Mouse (Mus musculus) forebrain, embryonic 10.5 days (tissue): Measurements from ENCODE around the gene Cnot8. TPM values are rescaled to one million over a fixed set of nuclear protein-coding genes. Genes with fewer than 3 reads are reported as not detected.
A peak's percentile ranks its signal among the peaks of the same experiment; 100 is the strongest.
"Not testable (repeated sequence)": the region's sequence is repeated elsewhere in the genome, so short reads cannot be mapped to it uniquely, and the experiment has no call there.

ENCODE experiments used
- DNase-seq: peaks from one replicate; pipeline ENCODE4 v3.0.0-alpha.2; 2017; ENCODE audit warnings: low spot score; ENCODE audit errors: extremely low spot score
- H3K27ac ChIP-seq: fragments of 300-500 bp; sonication (generic); 2 replicates; pipeline ENCODE4 v1.5.1; 2016; ENCODE audit warnings: mild to moderate bottlenecking
- H3K27me3 ChIP-seq: fragments of 300-500 bp; sonication (generic); 2 replicates; pipeline ENCODE4 v1.6.1; 2016; ENCODE audit warnings: mild to moderate bottlenecking; ENCODE audit not compliant: poor library complexity, severe bottlenecking
- H3K36me3 ChIP-seq: fragments of 300-500 bp; sonication (generic); replicated peaks from 2 replicates; pipeline ENCODE4 v1.6.1; 2016; ENCODE audit warnings: mild to moderate bottlenecking, moderate library complexity
- H3K4me1 ChIP-seq: fragments of 300-500 bp; sonication (generic); 2 replicates; pipeline ENCODE4 v1.6.1; 2016
- H3K4me3 ChIP-seq: fragments of 300-500 bp; sonication (generic); 2 replicates; pipeline ENCODE4 v1.5.1; 2016; ENCODE audit warnings: mild to moderate bottlenecking, moderate library complexity
- H3K9me3 ChIP-seq: fragments of 300-500 bp; sonication (generic); 2 replicates; pipeline ENCODE4 v1.6.1; 2016; ENCODE audit warnings: mild to moderate bottlenecking, moderate library complexity
- WGBS: fragments of 180-500 bp; shearing (Covaris S2); methylation state at CpG from one replicate; pipeline ENCODE4 v1.1.7; 2016; 5-methylcytosine and 5-hydroxymethylcytosine counted together
- polyA plus RNA-seq: library from polyadenylated mRNA; unstranded; fragments of >200 nt; fragmentation: Nextera tagmentation; extraction: Ambion mirVana; gene quantifications from 2 replicates; pipeline ENCODE4 v1.2.1, GENCODE M21; 2016

Cnot8 gene
- polyA plus RNA-seq, 1 experiment from 2014 or later = 90.9 TPM

- no peak overlapping the region for H3K27ac ChIP-seq
- no peak overlapping the region for H3K4me3 ChIP-seq
- WGBS = 90% methylated on average over 5 of the region's 5 CpGs
These were observed 7.8 kb upstream of the Cnot8 start for GRCm38 (mm10) chr11:58096160-58096559.

GRCm38 (mm10) chr11:58096821-58097620, 6.9 kb upstream of the Cnot8 start:
- 54% methylated on average over 20 of the region's 20 CpGs for WGBS
- H3K27ac ChIP-seq = no peak overlapping the region
- H3K36me3 ChIP-seq = no peaks in the 10 kb centered on the region
- H3K4me3 ChIP-seq = peak overlapping the region; percentile 55
- peaks cover 22% of the 10 kb centered on the region for H3K4me1 ChIP-seq
- H3K27me3 ChIP-seq = peaks cover 46% of the 10 kb centered on the region
- no peak for DNase-seq
- H3K9me3 ChIP-seq = no peaks in the 10 kb centered on the region

More at GRCm38 (mm10) chr11:58096160-58096559, 7.8 kb upstream of the Cnot8 start:
- Histone ChIP-seq H3K27me3 (peaks cover 46% of the 10 kb centered on the region), H3K9me3 (no peaks in the 10 kb centered on the region), H3K36me3 (no peaks in the 10 kb centered on the region), H3K4me1 (peaks cover 22% of the 10 kb centered on the region)
- DNase-seq = no peak

- Histone ChIP-seq H3K4me3 (peak overlapping the region; percentile 55), H3K27me3 (peaks cover 40% of the 10 kb centered on the region), H3K36me3 (no peaks in the 10 kb centered on the region), H3K9me3 (no peaks in the 10 kb centered on the region), H3K27ac (no peak overlapping the region), H3K4me1 (peaks cover 21% of the 10 kb centered on the region)
- WGBS = 2% methylated on average over 38 of the region's 38 CpGs
- peak; percentile 17 for DNase-seq
These were observed 6.2 kb upstream of the Cnot8 start for GRCm38 (mm10) chr11:58097621-58098365.

GRCm38 (mm10) chr11:58098366-58098720, 5.6 kb upstream of the Cnot8 start:
- not testable (repeated sequence) for H3K9me3 ChIP-seq, H3K4me3 ChIP-seq, DNase-seq, H3K36me3 ChIP-seq, H3K27ac ChIP-seq
- Histone ChIP-seq H3K4me1 (peaks cover 21% of the 10 kb centered on the region), H3K27me3 (peaks cover 39% of the 10 kb centered on the region)
- 67% methylated on average over 5 of the region's 5 CpGs for WGBS

GRCm38 (mm10) chr11:58100006-58100405, 3.9 kb upstream of the Cnot8 start:
- H3K36me3 ChIP-seq = no peaks in the 10 kb centered on the region
- no peak for DNase-seq
- 93% methylated on average over 2 of the region's 2 CpGs for WGBS
- no peaks in the 10 kb centered on the region for H3K9me3 ChIP-seq
- H3K27ac ChIP-seq = no peak overlapping the region
- peaks cover 39% of the 10 kb centered on the region for H3K27me3 ChIP-seq
- no peak overlapping the region for H3K4me3 ChIP-seq
- peaks cover 32% of the 10 kb centered on the region for H3K4me1 ChIP-seq

- WGBS = 85% methylated on average over 4 of the region's 4 CpGs
- H3K27me3 ChIP-seq = peaks cover 31% of the 10 kb centered on the region
- no peaks in the 10 kb centered on the region for H3K9me3 ChIP-seq
- DNase-seq = no peak
- H3K4me3 ChIP-seq = no peak overlapping the region
- peaks cover 37% of the 10 kb centered on the region for H3K4me1 ChIP-seq
- H3K27ac ChIP-seq = no peak overlapping the region
- no peaks in the 10 kb centered on the region for H3K36me3 ChIP-seq
These were observed 2.7 kb upstream of the Cnot8 start for GRCm38 (mm10) chr11:58101194-58101720.

GRCm38 (mm10) chr11:58102146-58102545, 1.8 kb upstream of the Cnot8 start:
- Histone ChIP-seq H3K36me3 (no peaks in the 10 kb centered on the region), H3K4me1 (peaks cover 35% of the 10 kb centered on the region), H3K27me3 (peaks cover 22% of the 10 kb centered on the region), H3K27ac (no peak overlapping the region), H3K9me3 (no peaks in the 10 kb centered on the region), H3K4me3 (no peak overlapping the region)
- WGBS = 87% methylated on average over 3 of the region's 3 CpGs
- no peak for DNase-seq

- no peak for DNase-seq
- H3K9me3 ChIP-seq = no peaks in the 10 kb centered on the region
- peak overlapping the region; percentile 96 for H3K27ac ChIP-seq
- H3K4me3 ChIP-seq = peak overlapping the region; percentile 96
- WGBS = 84% methylated on average over 9 of the region's 9 CpGs
- peaks cover 29% of the 10 kb centered on the region for H3K4me1 ChIP-seq
- peaks cover 16% of the 10 kb centered on the region for H3K27me3 ChIP-seq
- peaks cover 2% of the 10 kb centered on the region; the same call in 1 of the 2 replicates for H3K36me3 ChIP-seq
These were observed 1.2 kb upstream of the Cnot8 start for GRCm38 (mm10) chr11:58102581-58103343.

- peak overlapping the region; percentile 96 for H3K4me3 ChIP-seq
- no peaks in the 10 kb centered on the region for H3K9me3 ChIP-seq
- DNase-seq = no peak
- H3K4me1 ChIP-seq = peaks cover 26% of the 10 kb centered on the region
- 55% methylated on average over 13 of the region's 13 CpGs for WGBS
- H3K36me3 ChIP-seq = peaks cover 6% of the 10 kb centered on the region; the same call in 1 of the 2 replicates
- H3K27ac ChIP-seq = peak overlapping the region; percentile 96
- peaks cover 11% of the 10 kb centered on the region for H3K27me3 ChIP-seq
These were observed 654 bp upstream of the Cnot8 start for GRCm38 (mm10) chr11:58103344-58103653.

GRCm38 (mm10) chr11:58104351-58104791, 418 bp downstream of the Cnot8 start:
- under 1% methylated on average over 24 of the region's 24 CpGs for WGBS
- Histone ChIP-seq H3K27me3 (peaks cover under 1% of the 10 kb centered on the region; the same call in 1 of the 2 replicates), H3K27ac (peak overlapping the region; percentile 96), H3K4me1 (peaks cover 26% of the 10 kb centered on the region), H3K4me3 (peak overlapping the region; percentile 96), H3K9me3 (no peaks in the 10 kb centered on the region), H3K36me3 (peaks cover 10% of the 10 kb centered on the region)
- peak; percentile 59 for DNase-seq

GRCm38 (mm10) chr11:58107009-58107408, 3.1 kb downstream of the Cnot8 start:
- H3K27me3 ChIP-seq = no peaks in the 10 kb centered on the region
- peaks cover 37% of the 10 kb centered on the region for H3K36me3 ChIP-seq
- 73% methylated on average over 3 of the region's 3 CpGs for WGBS
- H3K4me1 ChIP-seq = peaks cover 26% of the 10 kb centered on the region
- H3K4me3 ChIP-seq = no peak overlapping the region
- DNase-seq = no peak
- no peak overlapping the region for H3K27ac ChIP-seq
- H3K9me3 ChIP-seq = no peaks in the 10 kb centered on the region

GRCm38 (mm10) chr11:58107664-58108337, 3.8 kb downstream of the Cnot8 start:
- no peak overlapping the region for H3K27ac ChIP-seq
- no peak overlapping the region for H3K4me3 ChIP-seq
- H3K36me3 ChIP-seq = peaks cover 45% of the 10 kb centered on the region
- WGBS = 92% methylated on average over 4 of the region's 4 CpGs
- no peaks in the 10 kb centered on the region for H3K27me3 ChIP-seq
- peaks cover 21% of the 10 kb centered on the region for H3K4me1 ChIP-seq
- DNase-seq = no peak
- H3K9me3 ChIP-seq = no peaks in the 10 kb centered on the region
